Mouse (Mus musculus) lung, embryonic 16.5 days (tissue): ENCODE measurements around the gene B3gnt6. TPM values are rescaled to one million over a fixed set of nuclear protein-coding genes. Genes with fewer than 3 reads are reported as not detected.

ENCODE experiments used
- ATAC-seq: fragments of 200-750 bp; cut with Nextera tagmentation; 2 replicates; pipeline ENCODE4 v1.8.0; 2017; ENCODE audit warnings: low read depth, mild to moderate bottlenecking, moderate library complexity
- H3K27ac ChIP-seq: fragments of 300-500 bp; sonication (generic); 2 replicates; pipeline ENCODE4 v1.5.1; 2014; ENCODE audit warnings: mild to moderate bottlenecking, control low read depth, low read length
- H3K27me3 ChIP-seq: fragments of 300-500 bp; sonication (generic); 2 replicates; pipeline ENCODE4 v1.6.1; 2014; ENCODE audit warnings: low read depth, low read length, mixed read lengths; ENCODE audit not compliant: control insufficient read depth, insufficient read depth
- H3K36me3 ChIP-seq: fragments of 300-500 bp; sonication (generic); 2 replicates; pipeline ENCODE4 v1.6.1; 2014; ENCODE audit warnings: low read length; ENCODE audit not compliant: control insufficient read depth, insufficient read depth
- H3K4me1 ChIP-seq: fragments of 300-500 bp; sonication (generic); replicated peaks from 2 replicates; pipeline ENCODE4 v1.6.1; 2014; ENCODE audit warnings: low read length, mixed read lengths; ENCODE audit not compliant: control insufficient read depth, insufficient read depth
- H3K4me2 ChIP-seq: fragments of 300-500 bp; sonication (generic); 2 replicates; pipeline ENCODE4 v1.6.1; 2014; ENCODE audit warnings: low read depth, low read length, control low read depth
- H3K4me3 ChIP-seq: fragments of 300-500 bp; sonication (generic); 2 replicates; pipeline ENCODE4 v1.5.1; 2014; ENCODE audit warnings: mild to moderate bottlenecking, low read length, control low read depth
- H3K9ac ChIP-seq: fragments of 300-500 bp; sonication (generic); 2 replicates; pipeline ENCODE4 v1.6.1; 2014; ENCODE audit warnings: low read length, control low read depth
- H3K9me3 ChIP-seq: fragments of 300-500 bp; sonication (generic); 2 replicates; pipeline ENCODE4 v1.6.1; 2016; ENCODE audit warnings: low read length; ENCODE audit not compliant: control insufficient read depth
- whole genome bisulfite sequencing: fragments of 180-500 bp; shearing (Covaris S2); extraction: QIAGEN DNeasy Blood & Tissue Kit; methylation state at CpG from one replicate; pipeline ENCODE4 v1.1.7; 2014; 5-methylcytosine and 5-hydroxymethylcytosine counted together
- polyA plus RNA-seq: library from polyadenylated mRNA; unstranded; fragments of >200 nt; fragmentation: Nextera tagmentation; extraction: Ambion mirVana; gene quantifications from 2 replicates; pipeline ENCODE4 v1.2.1, GENCODE M21; 2015

Gene B3gnt6
- polyA plus RNA-seq, 1 experiment from 2014 or later = 0.13 TPM

- Histone ChIP-seq H3K27ac (no peak overlapping the region), H3K4me2 (no peak overlapping the region), H3K9me3 (no peaks in the 10 kb centered on the region), H3K4me1 (no peaks in the 10 kb centered on the region), H3K36me3 (no peaks in the 10 kb centered on the region), H3K27me3 (no peaks in the 10 kb centered on the region), H3K4me3 (no peak overlapping the region), H3K9ac (no peak overlapping the region)
- ATAC-seq = no peak
- WGBS = 57% methylated on average over 8 of the region's 8 CpGs
These were observed 52.8 kb downstream of the B3gnt6 start for GRCm38 (mm10) chr7:98146447-98146845.

DNA sequence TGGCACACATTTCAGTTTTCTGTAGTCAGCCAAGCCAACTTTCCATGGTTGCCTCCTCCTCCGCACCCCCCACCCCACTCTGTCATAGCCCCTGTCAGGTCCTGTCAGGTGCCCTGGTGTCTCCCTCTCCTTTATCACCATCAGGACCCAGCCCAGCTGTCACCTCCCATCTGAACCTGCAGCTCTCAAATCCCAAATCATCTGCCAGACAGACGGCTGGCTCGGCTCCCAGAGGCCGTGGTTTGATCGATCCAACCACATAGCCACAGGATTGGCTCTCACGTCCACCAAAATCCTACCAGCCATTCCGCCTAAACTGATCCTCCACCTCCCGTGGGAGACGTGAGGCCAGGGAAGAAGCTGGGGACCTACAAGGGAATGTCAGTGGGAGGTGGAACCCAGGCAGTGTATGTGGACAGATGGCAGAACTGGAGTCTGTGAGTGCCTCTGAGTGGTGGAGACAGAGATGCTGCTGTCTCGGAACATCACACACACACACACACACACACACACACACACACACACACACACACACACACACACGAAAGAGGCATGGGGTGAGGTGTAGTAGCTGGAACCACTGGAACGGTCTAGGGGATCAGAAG is 53.3 kb downstream of the B3gnt6 start:
- no peak overlapping the region for H3K9ac ChIP-seq
- H3K36me3 ChIP-seq = no peaks in the 10 kb centered on the region
- no peaks in the 10 kb centered on the region for H3K27me3 ChIP-seq
- no peak for ATAC-seq
- no peaks in the 10 kb centered on the region for H3K4me1 ChIP-seq
- no peak overlapping the region for H3K27ac ChIP-seq
- H3K9me3 ChIP-seq = no peaks in the 10 kb centered on the region
- H3K4me2 ChIP-seq = no peak overlapping the region
- WGBS = 74% methylated on average over 11 of the region's 12 CpGs
- H3K4me3 ChIP-seq = no peak overlapping the region

GRCm38 (mm10) chr7:98145402-98145801 is 53.9 kb downstream of the B3gnt6 start, which contains the start of gene Omp:
Gene Omp, minus strand, starts transcription at chr7:98145502.
- Histone ChIP-seq H3K36me3 (no peaks in the 10 kb centered on the region), H3K9ac (no peak within 1 kb of the TSS), H3K9me3 (no peaks in the 10 kb centered on the region), H3K27me3 (no peaks in the 10 kb centered on the region), H3K4me3 (no peak within 1 kb of the TSS), H3K4me2 (no peak within 1 kb of the TSS), H3K4me1 (no peaks in the 10 kb centered on the region), H3K27ac (no peak within 1 kb of the TSS)
- no peak for ATAC-seq
- 81% methylated on average over 5 of the region's 5 CpGs for WGBS

- WGBS = 72% methylated on average over 3 of the region's 3 CpGs
- H3K9me3 ChIP-seq = no peaks in the 10 kb centered on the region
- no peak overlapping the region for H3K4me3 ChIP-seq
- H3K27ac ChIP-seq = no peak overlapping the region
- H3K9ac ChIP-seq = no peak overlapping the region
- no peaks in the 10 kb centered on the region for H3K36me3 ChIP-seq
- no peak overlapping the region for H3K4me2 ChIP-seq
- ATAC-seq = no peak
- H3K27me3 ChIP-seq = no peaks in the 10 kb centered on the region
- no peaks in the 10 kb centered on the region for H3K4me1 ChIP-seq
These were observed 56.6 kb downstream of the B3gnt6 start for GRCm38 (mm10) chr7:98142648-98143047.

Other genes with a start within 250 kb of the B3gnt6 start
- 9.9 and 11.3 TPM in 2 replicates for gene Myo7a, start 80.0 kb downstream of the B3gnt6 start, polyA plus RNA-seq
- 0.25 and 0.73 TPM in 2 replicates for gene Omp, start 54.0 kb downstream of the B3gnt6 start, polyA plus RNA-seq
- gene Capn5, start 21.2 kb downstream of the B3gnt6 start, polyA plus RNA-seq = 9.6 and 10.1 TPM in 2 replicates
- gene Acer3, start 121.7 kb upstream of the B3gnt6 start, polyA plus RNA-seq = 28.4 and 29.4 TPM in 2 replicates
- 6.6 and 9.4 TPM in 2 replicates for gene Tsku, start 161.8 kb upstream of the B3gnt6 start, polyA plus RNA-seq
- gene Gucy2d, start 240.9 kb upstream of the B3gnt6 start, polyA plus RNA-seq = not detected in 2 replicates